Mouse (Mus musculus): ENCODE results near the gene Trim25.

- peak; percentile 8; the same call in 1 of the 2 replicates for TF ChIP-seq CTCF (IDR thresholded peaks at IDR 0.05)
- TF ChIP-seq EP300 (IDR thresholded peaks at IDR 0.05) = peak; percentile 94
Measured at GRCm38 (mm10) chr11:89024181-89024881, 25.2 kb downstream of the Trim25 start.

All from lung, postnatal 0 days (tissue).